ENCODE assay signal across 17 mouse cellular contexts in genomic region chr19:24080417-24081080, GRCm38 (mm10). TPM values are rescaled to one million over a fixed set of nuclear protein-coding genes. Genes with fewer than 3 reads are reported as not detected.
A peak's percentile ranks its signal among the peaks of the same experiment; 100 is the strongest.
DNase-seq lines count a peak whose midpoint lies in the region; ATAC-seq and TF ChIP-seq lines count a peak whose summit lies in the region.
"Had no signal": no experiment of that assay in that cellular context is flagged by ENCODE, and none has a peak within 500 bp of the region (broad histone marks: within the 10 kb centered on the region; RNA-seq: fewer than 3 reads in every experiment).

No protein-coding gene starts in this region.

- no peak overlapping the region for H3K27ac ChIP-seq in midbrain, embryonic 14.5 days (replicated peaks; ENCODE audit: low read depth, low read length)
- H3K27ac ChIP-seq in midbrain, embryonic 15.5 days: no peak overlapping the region
- peak overlapping the region; percentile 81 for H3K27ac ChIP-seq in heart, embryonic 10.5 days
- no peak overlapping the region for H3K27ac ChIP-seq in midbrain, postnatal 0 days (ENCODE audit: low read depth, low read length)
- H3K27ac ChIP-seq: limb, embryonic 12.5 days; neural tube, embryonic 15.5 days had no signal

- intact Hi-C loops in heart, postnatal 25 days (cut with DNase I): no loop called here

- H3K4me1 ChIP-seq in midbrain, embryonic 14.5 days (ENCODE audit: control insufficient read depth, insufficient read depth, low read length): no peaks in the 10 kb centered on the region
- H3K4me1 ChIP-seq in midbrain, embryonic 15.5 days: no peaks in the 10 kb centered on the region
- peaks cover 20% of the 10 kb centered on the region for H3K4me1 ChIP-seq in heart, embryonic 10.5 days
- H3K4me1 ChIP-seq in midbrain, postnatal 0 days (ENCODE audit: insufficient read depth, low read length): no peaks in the 10 kb centered on the region
- H3K4me1 ChIP-seq: limb, embryonic 12.5 days had no signal

- H3K27me3 ChIP-seq in midbrain, embryonic 14.5 days (ENCODE audit: control insufficient read depth, insufficient read depth, low read length): no peaks in the 10 kb centered on the region
- H3K27me3 ChIP-seq in midbrain, embryonic 15.5 days (replicated peaks): no peaks in the 10 kb centered on the region
- no peaks in the 10 kb centered on the region for H3K27me3 ChIP-seq in heart, embryonic 10.5 days (ENCODE audit: insufficient read depth, poor library complexity, severe bottlenecking)
- no peaks in the 10 kb centered on the region for H3K27me3 ChIP-seq in midbrain, postnatal 0 days (ENCODE audit: insufficient read depth, low read length)
- H3K27me3 ChIP-seq: limb, embryonic 12.5 days; neural tube, embryonic 15.5 days had no signal

- peak; percentile 25 to 32 for DNase-seq in heart, adult 18-20 months
- DNase-seq in heart, postnatal 25 days (ENCODE audit: low spot score): no peak
- DNase-seq in midbrain, embryonic 14.5 days: peak; percentile 8
- peak; percentile 81 for DNase-seq in heart, embryonic 10.5 days (ENCODE audit: low spot score)
- DNase-seq in midbrain, postnatal 0 days (ENCODE audit: low spot score): peak; percentile 3
- DNase-seq in adrenal gland, adult 8-10 months: no peak
- DNase-seq: adrenal gland, postnatal 36 days; cerebellum, postnatal 25 days; gastrocnemius, postnatal 14 days; kidney, postnatal 36 days; lung, postnatal 4 days had no signal

- no peak overlapping the region for H3K4me3 ChIP-seq in midbrain, embryonic 14.5 days (replicated peaks; ENCODE audit: low read depth, low read length)
- no peak overlapping the region for H3K4me3 ChIP-seq in midbrain, embryonic 15.5 days
- H3K4me3 ChIP-seq in heart, embryonic 10.5 days: peak overlapping the region; percentile 15
- H3K4me3 ChIP-seq in midbrain, postnatal 0 days (ENCODE audit: low read depth, low read length): no peak overlapping the region
- H3K4me3 ChIP-seq: limb, embryonic 12.5 days; neural tube, embryonic 15.5 days had no signal

- no peak overlapping the region for H3K4me2 ChIP-seq in midbrain, embryonic 14.5 days (ENCODE audit: low read length)
- no peak overlapping the region for H3K4me2 ChIP-seq in midbrain, embryonic 15.5 days
- no peak overlapping the region for H3K4me2 ChIP-seq in midbrain, postnatal 0 days (ENCODE audit: low read depth, low read length, poor library complexity, severe bottlenecking)
- H3K4me2 ChIP-seq: limb, embryonic 12.5 days; neural tube, embryonic 15.5 days had no signal

- 32% methylated on average over 8 of the region's 8 CpGs for WGBS in midbrain, embryonic 14.5 days
- WGBS in midbrain, embryonic 15.5 days: 40% methylated on average over 8 of the region's 8 CpGs
- 15% methylated on average over 8 of the region's 8 CpGs for WGBS in heart, embryonic 10.5 days
- 32% methylated on average over 8 of the region's 8 CpGs for WGBS in midbrain, postnatal 0 days

- TF ChIP-seq CTCF in midbrain, postnatal 0 days (IDR thresholded peaks at IDR 0.05): no peak

- H3K36me3 ChIP-seq in midbrain, embryonic 14.5 days (ENCODE audit: control insufficient read depth, insufficient read depth, low read length): no peaks in the 10 kb centered on the region
- H3K36me3 ChIP-seq in midbrain, embryonic 15.5 days (replicated peaks): no peaks in the 10 kb centered on the region
- no peaks in the 10 kb centered on the region for H3K36me3 ChIP-seq in heart, embryonic 10.5 days
- no peaks in the 10 kb centered on the region for H3K36me3 ChIP-seq in midbrain, postnatal 0 days (ENCODE audit: insufficient read depth, low read length)
- H3K36me3 ChIP-seq: limb, embryonic 12.5 days; neural tube, embryonic 15.5 days had no signal

- no peaks in the 10 kb centered on the region for H3K9me3 ChIP-seq in midbrain, embryonic 14.5 days (ENCODE audit: control insufficient read depth, low read length)
- H3K9me3 ChIP-seq in midbrain, embryonic 15.5 days: no peaks in the 10 kb centered on the region
- no peaks in the 10 kb centered on the region for H3K9me3 ChIP-seq in heart, embryonic 10.5 days
- no peaks in the 10 kb centered on the region for H3K9me3 ChIP-seq in midbrain, postnatal 0 days (ENCODE audit: low read length)
- H3K9me3 ChIP-seq: limb, embryonic 12.5 days; neural tube, embryonic 15.5 days had no signal

- no peak for ATAC-seq in midbrain, embryonic 14.5 days (ENCODE audit: low FRiP score, low TSS enrichment)
- ATAC-seq in midbrain, embryonic 15.5 days (replicated peaks): no peak
- no peak for ATAC-seq in midbrain, postnatal 0 days (ENCODE audit: low FRiP score)
- ATAC-seq: forebrain, embryonic 14.5 days; hindbrain, embryonic 16.5 days had no signal

- no peak overlapping the region for H3K9ac ChIP-seq in midbrain, embryonic 14.5 days (replicated peaks; ENCODE audit: low read length)
- no peak overlapping the region for H3K9ac ChIP-seq in midbrain, embryonic 15.5 days
- no peak overlapping the region for H3K9ac ChIP-seq in midbrain, postnatal 0 days (replicated peaks; ENCODE audit: low read length, poor library complexity, severe bottlenecking)
- H3K9ac ChIP-seq: limb, embryonic 12.5 days; neural tube, embryonic 15.5 days had no signal

RNA-seq across cellular contexts. Expression of gene Fam189a2, which starts 49.7 kb away (rescaled TPM):
- total RNA-seq in heart, adult 18-20 months (2021): 10 to 100 TPM; 55.3 to 60.9 TPM
- total RNA-seq in heart, postnatal 25 days (2021): 10 to 100 TPM; 49.6 to 53.1 TPM
- 3.0 and 3.5 TPM in 2 replicates for polyA plus RNA-seq in midbrain, embryonic 14.5 days (2014; fragmentation: Nextera tagmentation; extraction: Ambion mirVana)
- 1.8 and 2.3 TPM in 2 replicates for polyA plus RNA-seq in midbrain, embryonic 15.5 days (2015; fragmentation: Nextera tagmentation; extraction: Ambion mirVana)
- 3.3 and 5.3 TPM in 2 replicates for polyA plus RNA-seq in heart, embryonic 10.5 days (2016; fragmentation: Nextera tagmentation; extraction: Ambion mirVana)
- 16.3 and 16.9 TPM in 2 replicates for total RNA-seq in midbrain, postnatal 0 days (2014; rRNA removed)
- polyA plus RNA-seq in midbrain, postnatal 0 days (2015; fragmentation: Nextera tagmentation; extraction: Ambion mirVana): 2.5 and 3.2 TPM in 2 replicates
- total RNA-seq in adrenal gland, adult 8-10 months (2022): 10 to 100 TPM in 2 of 4 experiments, 1 to 10 TPM in 2; 8.0 to 16.6 (median 11.7) TPM
- total RNA-seq: MEL had no signal

Comparison
In these comparisons a context has a peak if more than half of its experiments do, and no peak if none do; other contexts are left out.
1. DNase-seq: peak in heart, adult 18-20 months (2 of 2), midbrain, embryonic 14.5 days (single experiment), heart, embryonic 10.5 days (single experiment) and midbrain, postnatal 0 days (single experiment); none in heart, postnatal 25 days (single experiment) and adrenal gland, adult 8-10 months (single experiment).